Comparison of ENCODE assay signal across 8 mouse cellular contexts in the genomic region with DNA sequence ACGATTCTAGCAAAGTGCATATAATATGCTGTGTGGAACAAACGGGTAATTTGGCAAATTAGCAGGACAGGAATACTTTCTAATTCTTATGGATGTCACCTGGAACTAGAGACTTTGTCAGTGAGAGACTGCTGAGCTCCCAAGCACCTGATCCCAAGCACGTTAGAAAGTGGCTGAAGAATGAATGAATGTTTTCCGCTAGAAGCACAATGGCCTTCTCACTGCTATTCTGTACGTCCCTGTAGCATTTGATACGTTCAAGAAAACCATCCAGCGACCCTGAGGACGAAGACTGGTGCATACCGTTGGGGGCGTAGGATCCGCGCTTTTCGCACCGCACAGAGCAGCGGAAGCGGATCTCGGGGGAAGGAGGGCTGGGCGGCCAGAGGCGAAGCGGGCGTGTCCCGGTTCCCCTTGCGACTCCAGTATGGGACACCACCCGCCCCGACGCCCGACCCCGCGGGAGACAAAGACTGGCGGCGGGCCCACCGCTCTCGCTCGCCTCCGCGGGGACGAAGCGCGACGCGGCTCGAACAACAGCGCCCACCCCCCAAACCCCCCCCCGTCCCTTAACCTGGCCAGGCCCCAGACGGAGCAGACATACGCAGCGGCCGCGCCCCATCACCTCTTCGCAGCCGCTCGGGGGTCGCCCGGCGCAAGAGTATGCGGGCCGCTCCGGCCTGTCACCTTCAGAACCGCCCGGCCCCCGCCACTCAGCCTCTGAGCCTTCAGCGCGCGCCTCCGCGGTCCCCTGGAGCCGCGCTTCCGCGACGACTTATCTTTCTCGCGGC. TPM values are rescaled to one million over a fixed set of nuclear protein-coding genes. Genes with fewer than 3 reads are reported as not detected.
DNase-seq lines count a peak whose midpoint lies in the region; ATAC-seq and TF ChIP-seq lines count a peak whose summit lies in the region.

No protein-coding gene starts in this region.

- peak overlapping the region; percentile 93 for H3K27ac ChIP-seq in left cerebral cortex, adult 2 months
- peak overlapping the region; percentile 82 for H3K27ac ChIP-seq in intestine, embryonic 16.5 days (ENCODE audit: low read length)
- H3K27ac ChIP-seq in liver, embryonic 14.5 days, result peak overlapping the region; percentile 65

- peak; percentile 33 for ATAC-seq in common myeloid progenitor, adult 5-6 weeks (replicated peaks; ENCODE audit: low read depth, poor library complexity, severe bottlenecking)
- ATAC-seq in intestine, embryonic 16.5 days, result peak; percentile 57
- ATAC-seq in liver, embryonic 14.5 days (ENCODE audit: insufficient read depth), result peak; percentile 50

- H3K9me3 ChIP-seq in intestine, embryonic 16.5 days (ENCODE audit: control insufficient read depth, low read length), result no peaks in the 10 kb centered on the region
- H3K9me3 ChIP-seq in liver, embryonic 14.5 days (ENCODE audit: control insufficient read depth, low read length), result no peaks in the 10 kb centered on the region

- H3K4me3 ChIP-seq in left cerebral cortex, adult 2 months, result peak overlapping the region; percentile 86
- H3K4me3 ChIP-seq in intestine, embryonic 16.5 days (ENCODE audit: low read length), result peak overlapping the region; percentile 82
- peak overlapping the region; percentile 62 to 81 for H3K4me3 ChIP-seq in liver, embryonic 14.5 days (ENCODE audit: insufficient read depth in 1 of 2, low read depth in 2 of 2, low read length in 2 of 2)

- peak overlapping the region; percentile 89 for H3K9ac ChIP-seq in intestine, embryonic 16.5 days (ENCODE audit: low read depth, low read length)
- H3K9ac ChIP-seq in liver, embryonic 14.5 days (replicated peaks), result peak overlapping the region; percentile 63

- TF ChIP-seq EP300 in liver, embryonic 14.5 days (IDR thresholded peaks at IDR 0.05; ENCODE audit: low read depth), result no peak

- peaks cover 27% of the 10 kb centered on the region for H3K4me1 ChIP-seq in intestine, embryonic 16.5 days (ENCODE audit: control insufficient read depth, insufficient read depth, low read length)
- H3K4me1 ChIP-seq in liver, embryonic 14.5 days (replicated peaks; ENCODE audit: control insufficient read depth in 2 of 2, insufficient read depth in 2 of 2, low read length in 1 of 2), result peaks cover 29 to 47% of the 10 kb centered on the region in 2 experiments

- under 1% methylated on average over 73 of the region's 73 CpGs for WGBS in intestine, embryonic 16.5 days
- under 1% methylated on average over 73 of the region's 73 CpGs for WGBS in liver, embryonic 14.5 days (ENCODE audit: insufficient replicate concordance)

- H3K27me3 ChIP-seq in intestine, embryonic 16.5 days (replicated peaks; ENCODE audit: control insufficient read depth, insufficient read depth, low read length), result no peaks in the 10 kb centered on the region
- no peaks in the 10 kb centered on the region for H3K27me3 ChIP-seq in liver, embryonic 14.5 days (ENCODE audit: control insufficient read depth, insufficient read depth, low read length)

- peak overlapping the region; percentile 77 for H3K4me2 ChIP-seq in intestine, embryonic 16.5 days (ENCODE audit: low read depth, low read length)
- peak overlapping the region; percentile 89 for H3K4me2 ChIP-seq in liver, embryonic 14.5 days (ENCODE audit: low read depth)

- H3K36me3 ChIP-seq in intestine, embryonic 16.5 days (ENCODE audit: control insufficient read depth, insufficient read depth, low read length), result no peaks in the 10 kb centered on the region
- H3K36me3 ChIP-seq in liver, embryonic 14.5 days (replicated peaks; ENCODE audit: control insufficient read depth, insufficient read depth, low read depth), result no peaks in the 10 kb centered on the region

- TF ChIP-seq CTCF in left cerebral cortex, adult 2 months (IDR thresholded peaks at IDR 0.05), result no peak
- TF ChIP-seq CTCF in liver, embryonic 14.5 days (IDR thresholded peaks at IDR 0.05; ENCODE audit: low read depth), result no peak

- DNase-seq in left cerebral cortex, adult 2 months (ENCODE audit: extremely low spot score in 1 of 2, low spot score in 2 of 2), result peak; percentile 37 to 40
- no peak for DNase-seq in left cerebral cortex, adult 8-10 months (ENCODE audit: low spot score in 2 of 2)
- DNase-seq in gastrocnemius, postnatal 4 days (ENCODE audit: low spot score in 2 of 2), result peak; percentile 43 to 63
- no peak for DNase-seq in liver, embryonic 14.5 days (ENCODE audit: low read depth in 3 of 3, low spot score in 3 of 3)
- DNase-seq in naive thymus-derived CD4-positive, alpha-beta T cell, adult 2 months (ENCODE audit: low read depth), result peak; percentile 56
- peak; percentile 74 for DNase-seq in testis, postnatal 10 days (ENCODE audit: low spot score)

- intact Hi-C loops in left cerebral cortex, adult 2 months (cut with DNase I), result loop anchor here (2.0 kb wide), 1 partner anchor 54 kb away; the partner anchor contains the start of gene Cherp

RNA-seq across cellular contexts. Expression of gene Eps15l1, which starts 0.5 kb away (rescaled TPM):
- 10 to 100 TPM; 66.4 to 73.0 TPM for total RNA-seq in left cerebral cortex, adult 2 months (2021)
- 10 to 100 TPM; 67.1 to 72.9 (median 70.8) TPM for total RNA-seq in left cerebral cortex, adult 8-10 months (2022)
- 36.2 and 39.1 TPM in 2 replicates for total RNA-seq in common myeloid progenitor, adult 5-6 weeks (2017)
- total RNA-seq in gastrocnemius, postnatal 4 days (2021), result 10 to 100 TPM; 41.6 to 51.1 TPM
- polyA plus RNA-seq in intestine, embryonic 16.5 days (2015; fragmentation: Nextera tagmentation; extraction: Ambion mirVana), result 41.9 and 42.5 TPM in 2 replicates
- polyA plus RNA-seq in liver, embryonic 14.5 days (2012; rRNA removed), result 19.6 and 21.1 TPM in 2 replicates
- polyA plus RNA-seq in liver, embryonic 14.5 days (2014; fragmentation: Nextera tagmentation; extraction: Ambion mirVana), result 16.9 and 17.7 TPM in 2 replicates

RNA-seq across cellular contexts. Expression of gene Calr3, which starts 22.9 kb away (rescaled TPM):
- total RNA-seq in left cerebral cortex, adult 2 months (2021), result 1 to 10 TPM in 1 of 2 experiments, under 1 TPM in 1; 0.97 to 1.5 TPM
- 1 to 10 TPM; 1.1 to 2.1 (median 1.3) TPM for total RNA-seq in left cerebral cortex, adult 8-10 months (2022)
- 1.9 and 3.5 TPM in 2 replicates for total RNA-seq in common myeloid progenitor, adult 5-6 weeks (2017)
- total RNA-seq in gastrocnemius, postnatal 4 days (2021), result 1 to 10 TPM; 1.3 to 2.0 TPM
- 1.4 and 1.5 TPM in 2 replicates for polyA plus RNA-seq in intestine, embryonic 16.5 days (2015; fragmentation: Nextera tagmentation; extraction: Ambion mirVana)
- polyA plus RNA-seq in liver, embryonic 14.5 days (2012; rRNA removed), result 0.09 and 0.21 TPM in 2 replicates
- 0.53 and 0.83 TPM in 2 replicates for polyA plus RNA-seq in liver, embryonic 14.5 days (2014; fragmentation: Nextera tagmentation; extraction: Ambion mirVana)

RNA-seq across cellular contexts. Expression of gene 1700030K09Rik, which starts 22.9 kb away (rescaled TPM):
- total RNA-seq in left cerebral cortex, adult 2 months (2021), result 10 to 100 TPM; 14.8 to 15.6 TPM
- 10 to 100 TPM; 11.1 to 16.3 (median 13.3) TPM for total RNA-seq in left cerebral cortex, adult 8-10 months (2022)
- 4.0 and 7.7 TPM in 2 replicates for total RNA-seq in common myeloid progenitor, adult 5-6 weeks (2017)
- 1 to 10 TPM; 6.3 to 6.5 TPM for total RNA-seq in gastrocnemius, postnatal 4 days (2021)
- polyA plus RNA-seq in intestine, embryonic 16.5 days (2015; fragmentation: Nextera tagmentation; extraction: Ambion mirVana), result 10.7 and 11.5 TPM in 2 replicates
- polyA plus RNA-seq in liver, embryonic 14.5 days (2012; rRNA removed), result 1.8 and 3.2 TPM in 2 replicates
- polyA plus RNA-seq in liver, embryonic 14.5 days (2014; fragmentation: Nextera tagmentation; extraction: Ambion mirVana), result 2.2 and 2.4 TPM in 2 replicates

RNA-seq across cellular contexts. Expression of gene Cherp, which starts 54.3 kb away (rescaled TPM):
- 10 to 100 TPM; 72.7 to 74.0 TPM for total RNA-seq in left cerebral cortex, adult 2 months (2021)
- total RNA-seq in left cerebral cortex, adult 8-10 months (2022), result 10 to 100 TPM; 63.2 to 75.2 (median 67.6) TPM
- 15.4 and 19.0 TPM in 2 replicates for total RNA-seq in common myeloid progenitor, adult 5-6 weeks (2017)
- total RNA-seq in gastrocnemius, postnatal 4 days (2021), result 10 to 100 TPM; 47.7 to 60.6 TPM
- 46.0 and 47.9 TPM in 2 replicates for polyA plus RNA-seq in intestine, embryonic 16.5 days (2015; fragmentation: Nextera tagmentation; extraction: Ambion mirVana)
- polyA plus RNA-seq in liver, embryonic 14.5 days (2012; rRNA removed), result 25.4 and 28.8 TPM in 2 replicates
- polyA plus RNA-seq in liver, embryonic 14.5 days (2014; fragmentation: Nextera tagmentation; extraction: Ambion mirVana), result 19.9 and 22.6 TPM in 2 replicates

Comparison
In these comparisons a context has a peak if more than half of its experiments do, and no peak if none do; other contexts are left out.
1. DNase-seq: peak in left cerebral cortex, adult 2 months (2 of 2), gastrocnemius, postnatal 4 days (2 of 2), naive thymus-derived CD4-positive, alpha-beta T cell, adult 2 months (single experiment) and testis, postnatal 10 days (single experiment); none in left cerebral cortex, adult 8-10 months (0 of 2) and liver, embryonic 14.5 days (0 of 3).
2. Peak in every context shown above with its lines, with median percentiles within 50 percentile points of each other: H3K27ac ChIP-seq, H3K4me3 ChIP-seq and ATAC-seq.